Mouse (Mus musculus) small intestine, adult 2 months (tissue): ENCODE measurements around the gene Pepd.

Source experiments
- CTCF ChIP-seq: fragments of 200-500 bp; IDR thresholded peaks from 2 replicates; pipeline ENCODE4 v1.5.1; 2012; ENCODE audit warnings: low read depth, mild to moderate bottlenecking, control low read depth, inconsistent platforms, low read length, moderate library complexity, mixed read lengths; ENCODE audit not compliant: insufficient replicate concordance, insufficient read length; ENCODE audit errors: extremely low read depth
- POLR2A ChIP-seq: fragments of 200-500 bp; IDR thresholded peaks from 2 replicates; pipeline ENCODE4 v1.6.1; 2012; ENCODE audit warnings: low read depth, mild to moderate bottlenecking, control low read depth, inconsistent platforms, low read length, moderate library complexity

- TF ChIP-seq CTCF (no peak), POLR2A (no peak)
These were observed 21.0 kb downstream of the Pepd start for GRCm38 (mm10) chr7:34933142-34933541.
